Mouse (Mus musculus) ES-E14 (cell line): Measurements from ENCODE around the gene C2. TPM values are rescaled to one million over a fixed set of nuclear protein-coding genes. Genes with fewer than 3 reads are reported as not detected.

Experiments
- DNase-seq: peaks from one replicate; pipeline ENCODE4 v3.0.0-alpha.2; 2013; ENCODE audit warnings: low read depth, low spot score
- H3K27ac ChIP-seq: 2 replicates; pipeline ENCODE4 v1.5.1; 2012; ENCODE audit warnings: low read depth, mild to moderate bottlenecking, low read length, moderate library complexity, mixed read lengths; ENCODE audit not compliant: poor library complexity, insufficient read depth, severe bottlenecking
- H3K36me3 ChIP-seq: 2 replicates; pipeline ENCODE4 v1.6.1; 2012; ENCODE audit warnings: mild to moderate bottlenecking, low read length, moderate library complexity, mixed read lengths; ENCODE audit not compliant: control insufficient read depth, poor library complexity, insufficient read depth, severe bottlenecking
- H3K4me1 ChIP-seq, 2 experiments: fragments of 150-350 bp in 1 of 2; sonication (generic) in 1 of 2; 2 replicates each; pipeline ENCODE4 v1.6.1; 2012; ENCODE audit warnings: low read length in 2 of 2, mild to moderate bottlenecking in 1 of 2, mixed read lengths in 1 of 2; ENCODE audit not compliant: control insufficient read depth in 2 of 2, insufficient read depth in 2 of 2, poor library complexity in 1 of 2
- H3K4me3 ChIP-seq, 2 experiments: fragments of 150-350 bp in 1 of 2; sonication (generic) in 1 of 2; 2 replicates each; pipeline ENCODE4 v1.5.1; 2012; ENCODE audit warnings: low read length in 2 of 2, low read depth in 1 of 2, mild to moderate bottlenecking in 1 of 2, mixed read lengths in 1 of 2; ENCODE audit not compliant: insufficient read depth in 1 of 2, poor library complexity in 1 of 2, severe bottlenecking in 1 of 2
- H3K9ac ChIP-seq: 2 replicates; pipeline ENCODE4 v1.6.1; 2012; ENCODE audit warnings: low read depth, mild to moderate bottlenecking, low read length, mixed read lengths; ENCODE audit not compliant: poor library complexity, insufficient read depth, severe bottlenecking
- H3K9me3 ChIP-seq: fragments of 150-350 bp; sonication (generic); 2 replicates; pipeline ENCODE4 v1.6.1; 2012; ENCODE audit warnings: low read depth, mild to moderate bottlenecking, low read length; ENCODE audit not compliant: control insufficient read depth, insufficient read depth
- CHD2 ChIP-seq: IDR thresholded peaks from 2 replicates; pipeline ENCODE4 v1.6.1; 2014; ENCODE audit warnings: mild to moderate bottlenecking, low read depth, low read length, inconsistent platforms
- HCFC1 ChIP-seq: IDR thresholded peaks from 2 replicates; pipeline ENCODE4 v1.6.1; 2012; ENCODE audit warnings: low read length, inconsistent platforms, borderline replicate concordance; ENCODE audit not compliant: insufficient read depth
- MAFK ChIP-seq: IDR thresholded peaks from 2 replicates; pipeline ENCODE4 v1.6.1; 2014; ENCODE audit warnings: mild to moderate bottlenecking, low read depth, low read length, inconsistent platforms; ENCODE audit not compliant: insufficient read depth
- ZC3H11A ChIP-seq: IDR thresholded peaks from 2 replicates; pipeline ENCODE4 v1.6.1; 2012; ENCODE audit warnings: low read depth, mild to moderate bottlenecking, inconsistent platforms, low read length, borderline replicate concordance
- ZNF384 ChIP-seq: IDR thresholded peaks from 2 replicates; pipeline ENCODE4 v1.6.1; 2012; ENCODE audit warnings: low read depth, low read length, inconsistent platforms
- in situ Hi-C, 2 experiments: fragments of 600-800 bp; cut with MboI; formaldehyde crosslinking; loops; one replicate each; pipeline ENCODE4 v1.15.1; 2025; ENCODE audit warnings: low sequenced_read_pairs in 2 of 2, inconsistent platforms in 1 of 2; ENCODE audit not compliant: unreplicated experiment in 2 of 2
- total RNA-seq: library from RNA; depleted of rRNA; stranded (reverse); fragments of 300-350 nt; gene quantifications from 2 replicates; pipeline ENCODE4 v1.2.3, GENCODE M21; 2012

C2 gene
- total RNA-seq, 1 experiment = 5.0 TPM

GRCm38 (mm10) chr17:34874321-34874720 lies 23.7 kb downstream of the C2 start:
- peaks cover 0 to 2% of the 10 kb centered on the region in 2 experiments; a peak in 1 of 4 replicates for H3K4me1 ChIP-seq
- TF ChIP-seq HCFC1 (no peak), ZC3H11A (no peak), CHD2 (no peak), ZNF384 (no peak), MAFK (no peak)
- no peak for DNase-seq
- no peak overlapping the region for H3K4me3 ChIP-seq
- no peaks in the 10 kb centered on the region for H3K9me3 ChIP-seq
- in situ Hi-C loops = no loop called here
- H3K36me3 ChIP-seq = no peaks in the 10 kb centered on the region
- H3K9ac ChIP-seq = no peak overlapping the region
- no peak overlapping the region for H3K27ac ChIP-seq

GRCm38 (mm10) chr17:34865981-34866380 lies 32.1 kb downstream of the C2 start:
- in situ Hi-C loops = no loop called here

GRCm38 (mm10) chr17:34862416-34863081 lies 35.5 kb downstream of the C2 start, which contains the start of gene Cfb:
TSS of gene Cfb (minus strand) at chr17:34862518.
- DNase-seq = no peak
- TF ChIP-seq HCFC1 = no peak
- TF ChIP-seq ZNF384 = no peak
- TF ChIP-seq ZC3H11A = no peak
- no peak for TF ChIP-seq MAFK
- no peak for TF ChIP-seq CHD2

More at GRCm38 (mm10) chr17:34865981-34866380, 32.1 kb downstream of the C2 start:
- TF ChIP-seq HCFC1 (no peak), MAFK (no peak), ZNF384 (no peak), ZC3H11A (no peak), CHD2 (no peak)
- Histone ChIP-seq H3K4me3 (no peak overlapping the region), H3K4me1 (no peaks in the 10 kb centered on the region), H3K27ac (no peak overlapping the region), H3K9ac (no peak overlapping the region), H3K9me3 (no peaks in the 10 kb centered on the region), H3K36me3 (no peaks in the 10 kb centered on the region)
- no peak for DNase-seq

GRCm38 (mm10) chr17:34861704-34862415 lies 36.2 kb downstream of the C2 start:
- H3K9ac ChIP-seq = no peak overlapping the region

More at GRCm38 (mm10) chr17:34862416-34863081, 35.5 kb downstream of the C2 start, which contains the start of gene Cfb:
- Histone ChIP-seq H3K9ac (no peak within 1 kb of the TSS), H3K4me3 (no peak within 1 kb of the TSS), H3K4me1 (no peaks in the 10 kb centered on the region; a peak in 1 of 4 replicates), H3K36me3 (peaks cover 4% of the 10 kb centered on the region; the same call in 1 of the 2 replicates), H3K9me3 (no peaks in the 10 kb centered on the region), H3K27ac (no peak within 1 kb of the TSS)
- in situ Hi-C loops = no loop called here

More at GRCm38 (mm10) chr17:34861704-34862415, 36.2 kb downstream of the C2 start:
- TF ChIP-seq MAFK = no peak
- TF ChIP-seq ZC3H11A = no peak
- TF ChIP-seq CHD2 = no peak
- TF ChIP-seq ZNF384 = no peak
- TF ChIP-seq HCFC1 = no peak
- no peak for DNase-seq
- Histone ChIP-seq H3K36me3 (peaks cover 4% of the 10 kb centered on the region; the same call in 1 of the 2 replicates), H3K27ac (no peak overlapping the region), H3K4me1 (peaks cover 0 to 3% of the 10 kb centered on the region in 2 experiments; a peak in 2 of 4 replicates), H3K9me3 (no peaks in the 10 kb centered on the region), H3K4me3 (no peak overlapping the region)
- in situ Hi-C loops = no loop called here
